Comparison of ENCODE assay signal across 10 mouse cellular contexts in the genomic region with DNA sequence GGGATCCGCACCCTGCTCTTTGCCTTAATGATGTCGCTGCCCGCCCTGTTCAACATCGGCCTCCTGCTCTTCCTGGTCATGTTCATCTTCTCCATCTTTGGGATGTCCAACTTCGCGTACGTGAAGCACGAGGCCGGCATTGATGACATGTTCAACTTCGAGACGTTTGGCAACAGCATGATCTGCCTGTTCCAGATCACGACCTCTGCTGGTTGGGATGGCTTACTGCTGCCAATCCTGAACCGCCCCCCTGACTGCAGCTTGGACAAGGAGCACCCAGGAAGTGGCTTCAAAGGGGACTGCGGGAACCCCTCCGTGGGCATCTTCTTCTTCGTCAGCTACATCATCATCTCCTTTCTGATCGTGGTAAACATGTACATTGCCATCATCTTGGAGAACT. TPM values are rescaled to one million over a fixed set of nuclear protein-coding genes. Genes with fewer than 3 reads are reported as not detected.
DNase-seq lines count a peak whose midpoint lies in the region; ATAC-seq and TF ChIP-seq lines count a peak whose summit lies in the region.
"Had no signal": no experiment of that assay in that cellular context is flagged by ENCODE, and none has a peak within 500 bp of the region (broad histone marks: within the 10 kb centered on the region; RNA-seq: fewer than 3 reads in every experiment).

No protein-coding gene starts in this region.

- WGBS in liver, adult 2 months = 33% methylated on average over 17 of the region's 17 CpGs
- 44% methylated on average over 17 of the region's 17 CpGs for WGBS in liver, embryonic 12.5 days (ENCODE audit: insufficient replicate concordance)

- H3K4me3 ChIP-seq in liver, adult 2 months (ENCODE audit: insufficient read depth, low read depth, low read length) = no peak overlapping the region
- no peak overlapping the region for H3K4me3 ChIP-seq in liver, embryonic 12.5 days

- ATAC-seq in liver, embryonic 12.5 days = no peak

- DNase-seq in embryo, embryonic 11 days = peak; percentile 50
- DNase-seq in embryo, embryonic 10.5 days (ENCODE audit: low spot score) = no peak
- no peak for DNase-seq in liver, adult 2 months (ENCODE audit: extremely low read depth, low read depth, low spot score)
- DNase-seq in T-cell, adult 2 months (ENCODE audit: low spot score) = peak; percentile 17
- peak; percentile 27 to 38 for DNase-seq in lung, postnatal 4 days
- DNase-seq in ovary, adult 18-20 months (ENCODE audit: low spot score) = no peak
- DNase-seq in cerebellum, adult 11-12 months = no peak

- H3K4me1 ChIP-seq in liver, adult 2 months (ENCODE audit: control insufficient read depth, insufficient read depth, low read length) = no peaks in the 10 kb centered on the region
- no peaks in the 10 kb centered on the region for H3K4me1 ChIP-seq in liver, embryonic 12.5 days

- no peaks in the 10 kb centered on the region for H3K36me3 ChIP-seq in liver, adult 2 months (ENCODE audit: control insufficient read depth, insufficient read depth, low read length)
- H3K36me3 ChIP-seq in liver, embryonic 12.5 days = no peaks in the 10 kb centered on the region

- H3K9ac ChIP-seq in liver, adult 2 months (ENCODE audit: low read depth, low read length) = no peak overlapping the region
- no peak overlapping the region for H3K9ac ChIP-seq in liver, embryonic 12.5 days

- no peaks in the 10 kb centered on the region for H3K79me2 ChIP-seq in liver, adult 2 months (ENCODE audit: control insufficient read depth, insufficient read depth, low read length)

- no peak overlapping the region for H3K4me2 ChIP-seq in liver, embryonic 12.5 days

- peak; percentile 48 for TF ChIP-seq CTCF in liver, adult 2 months (IDR thresholded peaks at IDR 0.05; ENCODE audit: low read depth, low read length)

- no peak for TF ChIP-seq POLR2A in liver, adult 2 months (IDR thresholded peaks at IDR 0.05; ENCODE audit: extremely low read depth, insufficient read depth, low read length)

- H3K27ac ChIP-seq in liver, adult 2 months (replicated peaks; ENCODE audit: insufficient read depth, low read depth, low read length) = no peak overlapping the region
- H3K27ac ChIP-seq in liver, embryonic 12.5 days = no peak overlapping the region

- H3K9me3 ChIP-seq in liver, embryonic 12.5 days (replicated peaks) = no peaks in the 10 kb centered on the region

- peaks cover 8% of the 10 kb centered on the region for H3K27me3 ChIP-seq in liver, adult 2 months (ENCODE audit: control insufficient read depth, insufficient read depth, low read length)
- peaks cover 76% of the 10 kb centered on the region for H3K27me3 ChIP-seq in liver, embryonic 12.5 days (replicated peaks)

RNA-seq across cellular contexts. Expression of a gene that starts 7.5 kb away (rescaled TPM):
- not detected in 2 replicates for total RNA-seq in liver, adult 2 months (2014; rRNA removed)
- polyA plus RNA-seq in liver, adult 2 months (2012; rRNA removed) = not detected in 2 replicates
- not detected in 2 replicates for polyA plus RNA-seq in liver, embryonic 12.5 days (2016; fragmentation: Nextera tagmentation; extraction: Ambion mirVana)
- total RNA-seq: hematopoietic stem cell, adult 5-6 weeks; left cerebral cortex, postnatal 36 days had no signal

RNA-seq across cellular contexts. Expression of a gene that starts 38.7 kb away (rescaled TPM):
- total RNA-seq in liver, adult 2 months (2014; rRNA removed) = 1.8 and 2.3 TPM in 2 replicates
- polyA plus RNA-seq in liver, adult 2 months (2012; rRNA removed) = 6.4 and 6.9 TPM in 2 replicates
- 0.17 and 0.25 TPM in 2 replicates for polyA plus RNA-seq in liver, embryonic 12.5 days (2016; fragmentation: Nextera tagmentation; extraction: Ambion mirVana)
- total RNA-seq: hematopoietic stem cell, adult 5-6 weeks had no signal

Comparison
In these comparisons a context has a peak if more than half of its experiments do, and no peak if none do; other contexts are left out.
1. DNase-seq: peak in embryo, embryonic 11 days (single experiment), T-cell, adult 2 months (single experiment) and lung, postnatal 4 days (2 of 2); none in embryo, embryonic 10.5 days (single experiment), liver, adult 2 months (single experiment), ovary, adult 18-20 months (single experiment) and cerebellum, adult 11-12 months (single experiment).